Mouse (Mus musculus) kidney, embryonic 14.5 days (tissue): Measurements from ENCODE around the gene Gm572. TPM values are rescaled to one million over a fixed set of nuclear protein-coding genes. Genes with fewer than 3 reads are reported as not detected.
A peak's percentile ranks its signal among the peaks of the same experiment; 100 is the strongest.

ENCODE experiments used
- ATAC-seq: fragments of 200-750 bp; cut with Nextera tagmentation; 2 replicates; pipeline ENCODE4 v1.8.0; 2017; ENCODE audit warnings: moderate number of reproducible peaks, mild to moderate bottlenecking, moderate TSS enrichment, moderate library complexity; ENCODE audit not compliant: low FRiP score, low TSS enrichment
- H3K27ac ChIP-seq: fragments of 300-500 bp; sonication (generic); 2 replicates; pipeline ENCODE4 v1.5.1; 2014; ENCODE audit warnings: low read depth, mild to moderate bottlenecking, low read length, moderate library complexity, mixed read lengths
- H3K27me3 ChIP-seq: fragments of 300-500 bp; sonication (generic); 2 replicates; pipeline ENCODE4 v1.6.1; 2014; ENCODE audit warnings: mild to moderate bottlenecking, low read length; ENCODE audit not compliant: control insufficient read depth, insufficient read depth
- H3K36me3 ChIP-seq: fragments of 300-500 bp; sonication (generic); 2 replicates; pipeline ENCODE4 v1.6.1; 2014; ENCODE audit warnings: low read length, mixed read lengths; ENCODE audit not compliant: control insufficient read depth, insufficient read depth
- H3K4me1 ChIP-seq: fragments of 300-500 bp; sonication (generic); 2 replicates; pipeline ENCODE4 v1.6.1; 2014; ENCODE audit warnings: low read length, mixed read lengths; ENCODE audit not compliant: control insufficient read depth, insufficient read depth
- H3K4me2 ChIP-seq: fragments of 300-500 bp; sonication (generic); replicated peaks from 2 replicates; pipeline ENCODE4 v1.6.1; 2014; ENCODE audit warnings: low read depth, mild to moderate bottlenecking, low read length
- H3K4me3 ChIP-seq: fragments of 300-500 bp; sonication (generic); 2 replicates; pipeline ENCODE4 v1.5.1; 2014; ENCODE audit warnings: mild to moderate bottlenecking, low read length
- H3K9ac ChIP-seq: fragments of 300-500 bp; sonication (generic); 2 replicates; pipeline ENCODE4 v1.6.1; 2014; ENCODE audit warnings: low read depth, mild to moderate bottlenecking, low read length, moderate library complexity
- H3K9me3 ChIP-seq: fragments of 300-500 bp; sonication (generic); 2 replicates; pipeline ENCODE4 v1.6.1; 2016; ENCODE audit warnings: low read length; ENCODE audit not compliant: control insufficient read depth
- WGBS: fragments of 180-500 bp; shearing (Covaris S2); extraction: QIAGEN DNeasy Blood & Tissue Kit; methylation state at CpG from one replicate; pipeline ENCODE4 v1.1.7; 2014; 5-methylcytosine and 5-hydroxymethylcytosine counted together
- polyA plus RNA-seq: library from polyadenylated mRNA; unstranded; fragments of >200 nt; fragmentation: Nextera tagmentation; extraction: Ambion mirVana; gene quantifications from 2 replicates; pipeline ENCODE4 v1.2.1, GENCODE M21; 2014

Gene Gm572
- polyA plus RNA-seq = not detected in 2 replicates

DNA sequence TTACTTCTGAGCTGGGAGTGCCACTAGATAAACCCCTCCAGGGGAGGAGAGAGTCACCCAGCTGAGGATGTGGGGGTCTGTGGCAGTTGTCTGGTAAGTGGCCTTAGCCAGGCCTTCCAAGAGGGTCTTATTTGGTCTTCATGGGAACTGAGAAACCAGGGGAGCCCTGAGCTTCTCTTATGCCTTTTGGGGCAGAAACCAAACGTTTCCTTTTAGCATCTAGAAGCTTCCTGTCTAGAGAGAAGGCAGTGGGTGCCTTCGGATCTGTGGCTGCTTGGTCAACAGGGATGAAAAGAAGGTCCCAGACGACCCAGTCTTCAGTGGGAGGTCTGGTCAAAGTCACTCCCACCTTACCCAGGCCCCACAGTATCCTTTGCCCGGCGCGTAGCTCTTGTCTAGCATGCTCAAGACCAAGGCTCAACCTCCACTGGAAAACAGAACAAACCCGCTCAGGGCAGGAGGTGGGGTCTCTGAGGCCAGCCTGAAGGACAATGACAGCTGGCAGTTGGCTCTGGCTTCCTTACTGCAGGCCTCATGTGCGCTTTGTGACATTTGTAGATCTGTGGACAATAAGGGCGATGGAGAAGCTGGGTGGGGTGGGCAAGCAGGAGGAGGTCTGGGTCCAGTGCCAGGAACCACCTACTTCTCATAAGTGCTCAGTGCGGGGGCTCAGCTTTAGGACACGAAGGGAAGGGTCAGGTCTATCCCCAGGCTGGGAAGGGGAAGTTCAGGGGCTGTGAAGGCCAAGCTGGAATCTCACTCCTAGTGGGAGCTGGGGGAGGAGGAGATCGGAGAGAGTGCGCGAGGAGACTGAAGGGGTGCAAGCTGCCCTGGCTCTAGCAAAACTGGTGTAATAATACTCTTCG lies at the start of gene Gm572:
TSS of gene Gm572 (plus strand) at position 27 of the 866 bp plus-strand sequence.
- peak within 1 kb of the TSS; percentile 10; the same call in 1 of the 2 replicates for H3K4me3 ChIP-seq
- 59% methylated on average over 15 of the region's 15 CpGs for WGBS
- H3K4me2 ChIP-seq = peak within 1 kb of the TSS; percentile 26; the same call in 1 of the 2 replicates
- peak within 1 kb of the TSS; percentile 44; the same call in 1 of the 2 replicates for H3K9ac ChIP-seq
- no peaks in the 10 kb centered on the region for H3K36me3 ChIP-seq
- ATAC-seq = 0 out of 2 replicates have a peak, but pooled peaks have one; percentile 32
- H3K9me3 ChIP-seq = no peaks in the 10 kb centered on the region
- H3K27me3 ChIP-seq = no peaks in the 10 kb centered on the region
- H3K27ac ChIP-seq = no peak within 1 kb of the TSS
- no peaks in the 10 kb centered on the region for H3K4me1 ChIP-seq

DNA sequence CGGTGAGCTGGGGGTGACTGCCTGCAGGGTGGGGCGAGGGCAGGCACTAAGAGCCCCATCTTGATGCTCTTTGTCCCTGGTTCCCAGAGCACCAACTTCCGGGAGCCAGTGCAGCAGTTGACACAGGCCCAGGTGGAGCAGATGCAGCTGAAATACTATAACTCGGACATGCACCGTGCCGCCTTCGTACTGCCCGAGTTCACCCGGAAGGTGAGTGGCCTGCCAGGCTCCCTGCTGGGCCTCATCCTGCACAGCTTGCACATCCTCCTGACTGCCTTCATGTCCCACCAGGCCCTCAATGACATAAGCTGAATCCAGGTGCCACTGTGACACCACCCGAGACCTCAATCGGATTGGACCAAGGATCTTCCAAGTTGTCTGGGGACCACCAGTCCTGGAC lies 49.1 kb upstream of the Gm572 start:
- Histone ChIP-seq H3K27me3 (no peaks in the 10 kb centered on the region), H3K9me3 (0 out of 2 replicates have a peak, but pooled peaks cover 5% of the 10 kb centered on the region), H3K4me2 (no peak overlapping the region), H3K9ac (no peak overlapping the region), H3K27ac (no peak overlapping the region), H3K36me3 (peaks cover 39% of the 10 kb centered on the region), H3K4me1 (peaks cover 15% of the 10 kb centered on the region; the same call in 1 of the 2 replicates), H3K4me3 (no peak overlapping the region)
- no peak for ATAC-seq
- WGBS = 95% methylated on average over 11 of the region's 11 CpGs

DNA sequence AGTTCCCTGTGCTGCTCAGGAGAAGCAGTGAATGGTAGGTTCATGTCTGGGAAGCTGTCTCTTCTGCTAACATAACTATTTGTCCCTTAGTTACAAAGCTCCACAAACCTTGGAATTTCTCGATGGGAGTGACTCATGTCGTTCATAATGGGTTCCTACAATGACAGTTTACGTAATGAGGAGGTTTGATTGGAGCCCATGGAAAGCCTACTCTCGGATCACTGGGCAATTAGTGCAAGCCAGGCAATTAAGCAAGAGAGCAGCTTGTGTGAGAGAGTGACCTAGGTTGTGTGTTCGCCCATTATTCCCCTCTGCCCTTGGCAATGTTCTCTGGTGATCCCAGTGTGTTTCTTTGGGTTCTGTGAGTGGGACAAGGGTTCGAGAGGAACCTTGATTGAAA lies 47.2 kb upstream of the Gm572 start:
- no peak for ATAC-seq
- Histone ChIP-seq H3K27ac (no peak overlapping the region), H3K4me3 (no peak overlapping the region), H3K4me2 (no peak overlapping the region), H3K36me3 (peaks cover 39% of the 10 kb centered on the region), H3K4me1 (peaks cover 11% of the 10 kb centered on the region; the same call in 1 of the 2 replicates), H3K9ac (no peak overlapping the region), H3K9me3 (0 out of 2 replicates have a peak, but pooled peaks cover 5% of the 10 kb centered on the region), H3K27me3 (no peaks in the 10 kb centered on the region)
- 91% methylated on average over 6 of the region's 6 CpGs for WGBS

DNA sequence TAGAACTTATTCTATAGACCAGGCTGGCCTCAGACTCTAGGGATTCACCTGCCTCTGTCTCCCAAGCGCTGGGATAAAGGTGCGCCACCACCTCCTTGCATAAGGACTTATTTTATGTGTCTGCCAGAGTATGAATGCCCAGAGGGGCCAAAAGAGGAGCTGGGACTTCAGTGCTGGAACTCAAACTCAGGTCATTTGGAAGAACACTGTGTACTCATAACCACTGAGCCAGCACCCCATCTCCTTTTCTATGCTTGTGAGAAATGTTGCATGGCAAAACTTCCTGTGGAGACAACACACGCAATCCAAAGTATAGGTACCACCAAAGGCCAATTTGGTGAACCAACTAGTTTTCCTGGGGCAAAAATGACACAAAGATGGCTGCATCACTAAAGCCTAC lies 46.4 kb upstream of the Gm572 start:
- H3K36me3 ChIP-seq = peaks cover 39% of the 10 kb centered on the region
- no peak for ATAC-seq
- 99% methylated on average over 3 of the region's 3 CpGs for WGBS

DNA sequence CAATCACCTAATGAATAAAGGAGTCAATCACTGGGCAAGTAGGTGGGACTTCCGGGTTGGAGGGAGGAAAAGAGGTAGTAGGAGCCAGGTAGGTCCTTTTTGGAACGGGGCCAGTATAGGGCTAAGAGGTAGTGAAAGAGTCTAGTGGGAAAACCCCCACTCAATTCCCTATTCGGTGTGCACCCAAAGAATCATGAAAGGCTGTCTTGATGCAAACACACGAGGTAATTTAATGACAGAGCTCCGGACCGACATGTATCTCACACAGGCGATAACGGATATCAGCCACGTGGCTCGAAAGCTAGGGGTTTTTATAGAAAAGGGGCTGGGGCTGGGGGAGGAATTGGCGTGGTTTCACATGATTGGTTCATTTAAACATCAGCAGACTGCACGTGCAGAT lies 44.3 kb upstream of the Gm572 start:
- Histone ChIP-seq H3K4me3 (no peak overlapping the region), H3K4me1 (no peaks in the 10 kb centered on the region), H3K27me3 (no peaks in the 10 kb centered on the region), H3K9ac (no peak overlapping the region), H3K27ac (no peak overlapping the region), H3K36me3 (peaks cover 30% of the 10 kb centered on the region), H3K9me3 (0 out of 2 replicates have a peak, but pooled peaks cover 5% of the 10 kb centered on the region), H3K4me2 (no peak overlapping the region)
- ATAC-seq = no peak
- WGBS = 90% methylated on average over 12 of the region's 12 CpGs

More for the DNA sequence above, 46.4 kb upstream of the Gm572 start:
- Histone ChIP-seq H3K27me3 (no peaks in the 10 kb centered on the region), H3K4me2 (no peak overlapping the region), H3K9me3 (0 out of 2 replicates have a peak, but pooled peaks cover 5% of the 10 kb centered on the region), H3K9ac (no peak overlapping the region), H3K27ac (no peak overlapping the region), H3K4me1 (peaks cover 11% of the 10 kb centered on the region; the same call in 1 of the 2 replicates), H3K4me3 (no peak overlapping the region)

DNA sequence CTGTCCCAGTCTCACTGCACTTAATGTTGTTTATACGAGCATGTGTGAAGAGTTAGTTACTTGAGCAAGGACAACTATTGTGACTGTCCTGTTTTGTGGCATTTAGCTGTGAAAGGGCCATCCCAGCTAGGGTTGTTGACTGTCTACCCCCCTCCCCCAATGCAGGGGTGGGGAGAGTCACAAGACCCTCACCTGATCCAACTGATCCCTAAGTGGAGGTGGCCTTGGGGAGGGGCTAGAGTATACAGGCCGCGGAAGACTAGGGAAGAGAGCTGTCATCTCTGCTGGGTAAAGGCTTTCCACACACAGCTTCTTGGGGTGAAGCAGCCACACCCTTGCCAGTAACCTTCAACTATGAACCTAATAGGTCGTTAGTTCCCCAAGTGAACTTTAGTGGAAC lies 42.8 kb upstream of the Gm572 start:
- peaks cover 15% of the 10 kb centered on the region for H3K36me3 ChIP-seq
- H3K9ac ChIP-seq = no peak overlapping the region
- 87% methylated on average over 4 of the region's 4 CpGs for WGBS
- no peaks in the 10 kb centered on the region for H3K4me1 ChIP-seq
- H3K9me3 ChIP-seq = 0 out of 2 replicates have a peak, but pooled peaks cover 5% of the 10 kb centered on the region
- no peak for ATAC-seq
- H3K4me2 ChIP-seq = no peak overlapping the region
- H3K4me3 ChIP-seq = no peak overlapping the region
- no peaks in the 10 kb centered on the region for H3K27me3 ChIP-seq
- no peak overlapping the region for H3K27ac ChIP-seq

DNA sequence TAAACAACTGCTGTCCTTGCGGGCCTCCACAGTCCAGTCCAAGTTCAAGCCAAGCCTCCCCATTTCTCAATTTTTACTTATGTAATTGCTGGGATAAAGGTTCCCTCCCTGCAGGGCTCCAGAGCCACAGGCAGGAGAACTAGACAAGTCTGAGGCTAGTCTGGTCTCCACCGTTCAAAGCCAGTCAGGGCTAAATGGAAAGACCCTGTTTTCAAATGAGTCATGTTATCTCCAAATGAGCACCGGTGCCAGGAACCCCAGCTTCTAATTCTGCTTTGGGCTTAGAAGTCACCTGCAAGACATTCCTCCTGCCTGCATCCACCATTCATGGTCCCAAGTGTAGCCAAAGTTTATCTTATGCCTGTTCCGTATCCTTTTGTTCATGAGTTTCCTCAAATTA lies 41.2 kb upstream of the Gm572 start:
- 89% methylated on average over 4 of the region's 4 CpGs for WGBS
- Histone ChIP-seq H3K36me3 (peaks cover under 1% of the 10 kb centered on the region; the same call in 1 of the 2 replicates), H3K4me2 (no peak overlapping the region), H3K9ac (no peak overlapping the region), H3K27ac (no peak overlapping the region), H3K27me3 (no peaks in the 10 kb centered on the region), H3K9me3 (0 out of 2 replicates have a peak, but pooled peaks cover 5% of the 10 kb centered on the region), H3K4me3 (no peak overlapping the region), H3K4me1 (no peaks in the 10 kb centered on the region)
- ATAC-seq = no peak

DNA sequence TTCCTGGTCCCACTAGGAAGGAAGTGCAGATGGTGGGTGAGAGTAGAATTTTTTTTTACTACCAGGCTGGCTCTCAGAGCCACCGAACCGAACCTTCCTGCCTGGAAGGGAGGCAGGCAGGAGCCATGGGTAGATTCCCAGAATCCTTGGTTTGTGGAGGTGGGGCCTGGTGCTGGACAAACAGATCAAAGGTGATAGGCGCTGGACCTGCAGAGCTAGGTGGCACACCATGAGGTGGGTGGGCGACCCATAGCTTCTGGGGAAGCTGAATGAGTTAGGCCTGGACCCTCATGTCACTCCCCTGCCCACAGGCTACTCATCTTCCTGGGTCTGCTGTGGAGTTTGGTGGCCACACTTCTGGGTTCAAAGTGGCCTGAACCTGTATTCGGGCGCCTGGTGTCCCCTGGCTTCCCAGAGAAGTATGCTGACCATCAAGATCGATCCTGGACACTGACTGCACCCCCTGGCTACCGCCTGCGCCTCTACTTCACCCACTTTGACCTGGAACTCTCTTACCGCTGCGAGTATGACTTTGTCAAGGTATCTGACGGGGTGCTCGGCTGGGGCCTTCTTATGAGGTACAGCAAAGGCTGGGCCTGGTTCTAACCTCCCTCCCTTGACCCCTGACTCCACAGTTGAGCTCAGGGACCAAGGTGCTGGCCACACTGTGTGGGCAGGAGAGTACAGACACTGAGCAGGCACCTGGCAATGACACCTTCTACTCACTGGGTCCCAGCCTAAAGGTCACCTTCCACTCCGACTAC lies 40.6 kb upstream of the Gm572 start, which contains the start of gene Masp2:
TSS of gene Masp2 (plus strand) at position 198 of the 764 bp plus-strand sequence.
- Histone ChIP-seq H3K9me3 (0 out of 2 replicates have a peak, but pooled peaks cover 5% of the 10 kb centered on the region), H3K27me3 (no peaks in the 10 kb centered on the region), H3K9ac (no peak within 1 kb of the TSS), H3K36me3 (no peaks in the 10 kb centered on the region; the same call in 1 of the 2 replicates), H3K4me3 (no peak within 1 kb of the TSS), H3K4me2 (no peak within 1 kb of the TSS), H3K27ac (no peak within 1 kb of the TSS), H3K4me1 (no peaks in the 10 kb centered on the region)
- 86% methylated on average over 14 of the region's 14 CpGs for WGBS
- ATAC-seq = no peak
